Mouse (Mus musculus): ENCODE data around the gene Nav2. TPM values are rescaled to one million over a fixed set of nuclear protein-coding genes. Genes with fewer than 3 reads are reported as not detected.

Nav2 gene
- polyA plus RNA-seq, 1 experiment, result 28.3 TPM

DNA sequence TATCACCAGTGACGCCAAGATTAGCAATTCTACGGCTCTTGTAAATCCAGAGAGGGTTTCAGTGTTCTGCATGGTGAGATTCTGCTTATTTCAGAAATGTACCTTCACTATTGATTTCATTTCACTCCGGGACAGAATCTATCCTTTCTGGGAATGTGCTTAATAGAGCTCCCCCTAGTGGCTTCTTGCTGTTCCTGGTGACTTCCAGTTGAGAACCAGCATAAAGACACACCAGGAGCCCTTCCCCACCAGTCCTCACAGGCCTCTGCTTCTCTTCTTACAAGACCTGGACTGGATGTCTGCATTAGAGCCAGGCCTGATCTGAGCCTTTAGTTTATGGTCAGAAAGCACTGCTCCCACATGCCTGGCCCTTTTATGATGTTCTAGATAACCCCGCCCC, 32.0 kb upstream of the Nav2 start:
- DNase-seq (ENCODE audit: low read depth), result peak; percentile 76
- TF ChIP-seq CTCF (IDR thresholded peaks at IDR 0.05; ENCODE audit: borderline replicate concordance, extremely low read depth, insufficient read depth, insufficient read length), result peak; percentile 66; the same call in 1 of the 2 replicates
- TF ChIP-seq POLR2A (IDR thresholded peaks at IDR 0.05; ENCODE audit: borderline replicate concordance, extremely low read depth, insufficient read depth, insufficient read length, poor library complexity, severe bottlenecking), result no peak

DNA sequence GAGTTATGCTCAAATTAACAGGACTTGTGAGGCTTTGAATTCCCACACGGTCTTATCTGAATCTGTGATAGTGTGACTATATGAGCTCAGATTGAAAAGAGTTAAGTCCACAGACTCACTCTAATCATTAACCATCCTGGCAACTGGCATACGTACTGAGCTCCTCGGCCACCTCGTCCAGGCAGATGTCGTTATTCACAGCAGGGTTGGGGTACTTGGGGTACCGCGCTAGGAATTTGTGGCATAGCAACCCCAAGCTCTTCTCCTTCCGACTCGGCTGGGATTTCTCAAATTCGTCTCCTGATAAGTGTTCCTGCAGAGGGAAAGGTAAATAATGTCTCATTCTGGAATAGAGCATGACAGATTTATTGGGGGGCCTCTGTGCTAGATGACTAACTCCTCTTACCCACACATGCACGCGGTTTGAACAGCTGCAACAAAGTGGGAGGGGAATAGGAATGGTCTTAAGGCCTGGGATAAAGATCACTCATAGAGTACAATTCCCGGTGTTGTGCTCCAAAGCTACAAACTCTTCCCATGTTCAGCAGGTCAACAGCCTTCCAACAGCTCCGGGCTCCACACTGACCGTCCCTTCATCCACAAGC, 30.6 kb upstream of the Nav2 start:
- TF ChIP-seq CTCF (IDR thresholded peaks at IDR 0.05; ENCODE audit: borderline replicate concordance, extremely low read depth, insufficient read depth, insufficient read length) (no peak), POLR2A (IDR thresholded peaks at IDR 0.05; ENCODE audit: borderline replicate concordance, extremely low read depth, insufficient read depth, insufficient read length, poor library complexity, severe bottlenecking) (no peak)
- no peak for DNase-seq (ENCODE audit: low read depth)

DNA sequence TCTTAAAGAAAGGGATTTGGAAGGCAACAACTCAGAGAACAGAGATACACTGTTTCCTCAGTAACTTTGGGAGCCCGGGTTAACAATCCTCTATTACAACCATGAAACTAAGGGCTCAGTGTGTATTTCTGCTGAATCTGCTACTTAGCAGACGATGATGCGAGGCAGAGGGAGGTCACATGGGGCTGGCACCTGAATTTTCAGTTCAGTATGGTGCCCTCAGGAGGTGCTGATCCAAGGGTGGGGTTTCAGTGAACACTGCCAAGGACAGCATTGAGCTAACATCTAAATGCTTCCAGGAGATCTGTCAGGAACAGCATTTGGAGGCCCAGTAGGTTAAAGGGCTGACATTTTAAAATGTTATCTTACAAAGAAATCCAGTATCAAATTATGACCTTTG, 28.9 kb upstream of the Nav2 start:
- TF ChIP-seq CTCF (IDR thresholded peaks at IDR 0.05; ENCODE audit: borderline replicate concordance, extremely low read depth, insufficient read depth, insufficient read length) (no peak), POLR2A (IDR thresholded peaks at IDR 0.05; ENCODE audit: borderline replicate concordance, extremely low read depth, insufficient read depth, insufficient read length, poor library complexity, severe bottlenecking) (no peak)
- no peak for DNase-seq (ENCODE audit: low read depth)

GRCm38 (mm10) chr7:48880591-48881481, 27.7 kb upstream of the Nav2 start:
- TF ChIP-seq POLR2A (IDR thresholded peaks at IDR 0.05; ENCODE audit: borderline replicate concordance, extremely low read depth, insufficient read depth, insufficient read length, poor library complexity, severe bottlenecking) (no peak; the same call in 1 of the 2 replicates), CTCF (IDR thresholded peaks at IDR 0.05; ENCODE audit: borderline replicate concordance, extremely low read depth, insufficient read depth, insufficient read length) (no peak)
- DNase-seq (ENCODE audit: low read depth), result peak; percentile 99

- DNase-seq (ENCODE audit: low read depth), result peak; percentile 82
- TF ChIP-seq POLR2A (IDR thresholded peaks at IDR 0.05; ENCODE audit: borderline replicate concordance, extremely low read depth, insufficient read depth, insufficient read length, poor library complexity, severe bottlenecking) (0 out of 2 replicates have a peak, but pooled peaks have one; percentile 34), CTCF (IDR thresholded peaks at IDR 0.05; ENCODE audit: borderline replicate concordance, extremely low read depth, insufficient read depth, insufficient read length) (no peak)
Measured at GRCm38 (mm10) chr7:48881486-48881885, 27.0 kb upstream of the Nav2 start, which contains the start of gene E2f8. Gene E2f8, minus strand, starts transcription at chr7:48881596.

DNA sequence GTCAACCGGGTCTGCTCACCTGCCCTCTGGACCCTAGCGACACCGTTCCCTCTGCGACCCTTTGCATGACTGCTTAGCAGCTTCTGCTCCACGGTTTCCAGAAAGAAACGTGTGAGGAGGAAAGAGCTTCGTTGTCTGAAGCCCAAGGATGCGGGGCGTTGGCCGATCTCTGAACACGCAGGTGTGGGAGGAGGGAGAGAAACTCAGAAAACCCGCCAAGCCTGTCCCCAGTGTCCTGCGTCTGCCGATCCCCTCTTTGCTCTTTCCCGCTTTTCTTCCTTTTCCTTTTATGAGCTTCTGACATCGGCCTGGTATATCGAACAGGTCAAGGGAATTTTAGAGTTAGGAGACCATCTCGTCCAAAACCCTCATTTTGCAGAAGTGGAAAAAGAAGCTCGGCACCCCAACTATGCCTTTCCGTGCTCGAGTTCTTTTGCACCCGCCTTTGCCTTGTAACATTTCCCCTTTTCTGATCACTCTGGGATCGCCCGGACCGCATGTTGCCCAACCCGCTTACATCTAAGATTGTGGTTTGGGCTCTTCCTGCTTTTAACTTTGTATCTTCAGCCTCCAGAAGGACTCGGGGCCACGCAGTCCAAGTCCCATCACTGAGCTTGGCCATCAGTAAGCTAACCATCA, 26.4 kb upstream of the Nav2 start:
- no peak for TF ChIP-seq POLR2A (IDR thresholded peaks at IDR 0.05; ENCODE audit: borderline replicate concordance, extremely low read depth, insufficient read depth, insufficient read length, poor library complexity, severe bottlenecking)
- no peak for TF ChIP-seq CTCF (IDR thresholded peaks at IDR 0.05; ENCODE audit: borderline replicate concordance, extremely low read depth, insufficient read depth, insufficient read length)
- no peak for DNase-seq (ENCODE audit: low read depth)

GRCm38 (mm10) chr7:48883525-48884265, 24.8 kb upstream of the Nav2 start:
- no peak for DNase-seq (ENCODE audit: low read depth)
- no peak for TF ChIP-seq CTCF (IDR thresholded peaks at IDR 0.05; ENCODE audit: borderline replicate concordance, extremely low read depth, insufficient read depth, insufficient read length)
- no peak for TF ChIP-seq POLR2A (IDR thresholded peaks at IDR 0.05; ENCODE audit: borderline replicate concordance, extremely low read depth, insufficient read depth, insufficient read length, poor library complexity, severe bottlenecking)

DNA sequence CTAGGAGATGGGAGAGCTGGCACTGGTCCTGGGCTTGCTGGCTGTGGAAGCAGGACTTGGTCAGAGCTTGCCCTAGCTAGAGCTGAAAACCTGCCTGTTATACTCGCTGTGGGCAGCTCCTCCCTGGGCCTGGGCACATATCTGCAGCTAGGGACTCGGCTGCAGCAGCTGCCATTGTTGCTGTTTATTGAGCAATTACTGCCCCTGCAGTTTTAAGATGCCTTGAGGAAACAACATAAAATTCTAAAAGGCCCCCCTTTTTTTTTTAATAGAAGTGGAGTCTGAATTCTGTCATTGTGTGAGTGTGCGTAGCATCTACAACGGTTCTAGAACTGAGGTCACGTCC, 24.3 kb upstream of the Nav2 start:
- no peak for DNase-seq (ENCODE audit: low read depth)
- no peak for TF ChIP-seq CTCF (IDR thresholded peaks at IDR 0.05; ENCODE audit: borderline replicate concordance, extremely low read depth, insufficient read depth, insufficient read length)
- no peak for TF ChIP-seq POLR2A (IDR thresholded peaks at IDR 0.05; ENCODE audit: borderline replicate concordance, extremely low read depth, insufficient read depth, insufficient read length, poor library complexity, severe bottlenecking)

DNA sequence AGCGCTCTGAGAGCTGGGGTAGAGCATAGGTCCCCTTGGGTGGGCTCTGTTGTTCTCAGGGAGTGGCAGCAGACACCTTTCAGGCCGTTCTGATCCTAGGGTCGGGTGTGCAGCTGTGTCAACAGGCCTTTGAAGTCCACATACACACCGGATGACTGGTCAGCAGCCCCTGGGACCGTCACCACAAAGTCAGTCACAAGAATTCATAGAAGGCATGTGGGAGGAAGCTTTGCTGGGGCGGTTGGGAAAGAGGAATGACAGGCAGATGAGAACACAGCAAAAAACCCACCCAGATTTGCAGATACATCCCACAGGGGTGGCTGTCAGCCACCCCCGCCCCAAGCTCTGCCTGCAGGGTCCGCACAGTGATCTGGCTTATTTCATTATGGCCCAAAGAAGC, 20.5 kb upstream of the Nav2 start:
- TF ChIP-seq POLR2A (IDR thresholded peaks at IDR 0.05; ENCODE audit: borderline replicate concordance, extremely low read depth, insufficient read depth, insufficient read length, poor library complexity, severe bottlenecking) (no peak), CTCF (IDR thresholded peaks at IDR 0.05; ENCODE audit: borderline replicate concordance, extremely low read depth, insufficient read depth, insufficient read length) (no peak)
- no peak for DNase-seq (ENCODE audit: low read depth)

DNA sequence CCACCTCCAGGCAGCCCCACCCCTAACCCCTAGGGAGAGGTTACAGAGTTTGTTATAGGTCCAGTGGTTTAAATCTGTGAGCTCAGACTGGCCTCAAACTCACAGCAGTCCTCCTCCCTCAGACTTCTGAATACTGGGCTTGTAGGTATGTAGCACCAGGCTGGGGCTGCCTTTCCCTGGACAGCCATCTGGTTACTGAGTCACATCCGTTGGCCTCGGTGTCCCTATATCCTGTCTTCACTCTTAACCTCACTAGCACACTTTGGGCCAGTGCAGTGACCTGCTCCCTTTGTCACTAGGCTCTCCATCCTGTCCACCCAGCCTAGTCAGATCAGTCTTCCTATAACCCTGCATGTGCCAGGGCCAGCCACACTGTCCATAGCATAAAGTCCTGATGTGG, 19.8 kb upstream of the Nav2 start:
- DNase-seq (ENCODE audit: low read depth), result no peak
- TF ChIP-seq POLR2A (IDR thresholded peaks at IDR 0.05; ENCODE audit: borderline replicate concordance, extremely low read depth, insufficient read depth, insufficient read length, poor library complexity, severe bottlenecking) (no peak), CTCF (IDR thresholded peaks at IDR 0.05; ENCODE audit: borderline replicate concordance, extremely low read depth, insufficient read depth, insufficient read length) (no peak)

- TF ChIP-seq CTCF (IDR thresholded peaks at IDR 0.05; ENCODE audit: borderline replicate concordance, extremely low read depth, insufficient read depth, insufficient read length), result no peak
- no peak for TF ChIP-seq POLR2A (IDR thresholded peaks at IDR 0.05; ENCODE audit: borderline replicate concordance, extremely low read depth, insufficient read depth, insufficient read length, poor library complexity, severe bottlenecking)
- peak; percentile 57 for DNase-seq (ENCODE audit: low read depth)
Measured at GRCm38 (mm10) chr7:48891029-48891428, 17.5 kb upstream of the Nav2 start.
